Mouse (Mus musculus) CH12.LX (cell line): ENCODE results near the gene Prkce. TPM values are rescaled to one million over a fixed set of nuclear protein-coding genes. Genes with fewer than 3 reads are reported as not detected.

Source experiments
- DNase-seq: peaks from one replicate; pipeline ENCODE4 v3.0.0-alpha.2; 2013; ENCODE audit errors: extremely low read depth
- H3K27ac ChIP-seq: 2 replicates; pipeline ENCODE4 v1.5.1; 2012; ENCODE audit warnings: low read depth, mild to moderate bottlenecking, control low read depth, moderate library complexity; ENCODE audit not compliant: insufficient read depth
- H3K27me3 ChIP-seq: replicated peaks from 2 replicates; pipeline ENCODE3; 2012; ENCODE audit warnings: inconsistent platforms
- H3K36me3 ChIP-seq, 2 experiments: replicated peaks in 1 of 2; 2 replicates each; pipeline versions ENCODE3 to v1.6.1; 2012; ENCODE audit warnings: inconsistent platforms in 1 of 2, low read length in 1 of 2, mild to moderate bottlenecking in 1 of 2, mixed read lengths in 1 of 2, moderate library complexity in 1 of 2; ENCODE audit not compliant: control insufficient read depth in 1 of 2, insufficient read depth in 1 of 2
- H3K4me1 ChIP-seq, 2 experiments: 2 replicates each; pipeline ENCODE4 v1.6.1; 2012; ENCODE audit warnings: inconsistent platforms in 1 of 2, moderate library complexity in 1 of 2; ENCODE audit not compliant: insufficient read depth in 2 of 2, control insufficient read depth in 1 of 2
- H3K4me2 ChIP-seq: 2 replicates; pipeline ENCODE4 v1.6.1; 2012; ENCODE audit warnings: low read depth, mild to moderate bottlenecking, control low read depth; ENCODE audit not compliant: poor library complexity, insufficient read depth, severe bottlenecking
- H3K4me3 ChIP-seq, 3 experiments: fragments of 150-350 bp in 1 of 3; sonication (generic) in 1 of 3; replicated peaks in 1 of 3; 2 replicates each; pipeline versions ENCODE3 to v1.5.1; 2011 to 2012; ENCODE audit warnings: low read depth in 2 of 3, low read length in 2 of 3, mild to moderate bottlenecking in 2 of 3, moderate library complexity in 2 of 3, control low read depth in 1 of 3, improper control_type of control experiment in 1 of 3, inconsistent platforms in 1 of 3, mixed read lengths in 1 of 3; ENCODE audit not compliant: poor library complexity in 1 of 3
- H3K79me2 ChIP-seq: replicated peaks from 2 replicates; pipeline ENCODE4 v1.6.1; 2012; ENCODE audit warnings: mild to moderate bottlenecking, moderate library complexity; ENCODE audit not compliant: control insufficient read depth, poor library complexity, insufficient read depth, severe bottlenecking; ENCODE audit errors: extremely low read depth
- H3K9ac ChIP-seq: 2 replicates; pipeline ENCODE4 v1.6.1; 2012; ENCODE audit warnings: low read depth, mild to moderate bottlenecking, control low read depth, moderate library complexity; ENCODE audit not compliant: insufficient read depth
- H3K9me3 ChIP-seq: replicated peaks from 2 replicates; pipeline ENCODE3; 2012; ENCODE audit warnings: low read length, inconsistent platforms, mixed read lengths
- CHD2 ChIP-seq: IDR thresholded peaks from 2 replicates; pipeline ENCODE4 v1.6.1; 2011; ENCODE audit warnings: low read length, improper control_type of control experiment
- E2F4 ChIP-seq: IDR thresholded peaks from 2 replicates; pipeline ENCODE4 v1.6.1; 2011; ENCODE audit warnings: low read depth, low read length, improper control_type of control experiment; ENCODE audit not compliant: insufficient replicate concordance
- ELF1 ChIP-seq: IDR thresholded peaks from 2 replicates; pipeline ENCODE4 v1.6.1; 2014; ENCODE audit warnings: low read depth, mild to moderate bottlenecking, inconsistent platforms, low read length, improper control_type of control experiment
- EP300 ChIP-seq: IDR thresholded peaks from 2 replicates; pipeline ENCODE4 v1.6.1; 2011; ENCODE audit warnings: low read length, improper control_type of control experiment
- ETS1 ChIP-seq: conservative IDR thresholded peaks from 2 replicates; pipeline ENCODE4 v1.6.1; 2012; ENCODE audit warnings: low read depth, mild to moderate bottlenecking, inconsistent platforms, low read length, improper control_type of control experiment, moderate library complexity
- JUN ChIP-seq: IDR thresholded peaks from 2 replicates; pipeline ENCODE4 v1.6.1; 2011; ENCODE audit warnings: low read depth, mild to moderate bottlenecking, low read length, improper control_type of control experiment, moderate library complexity; ENCODE audit not compliant: insufficient read depth
- JUND ChIP-seq: conservative IDR thresholded peaks from 2 replicates; pipeline ENCODE4 v1.6.1; 2011; ENCODE audit warnings: low read depth, low read length, improper control_type of control experiment
- MAX ChIP-seq: IDR thresholded peaks from 2 replicates; pipeline ENCODE4 v1.6.1; 2011; ENCODE audit warnings: low read length, improper control_type of control experiment
- MEF2A ChIP-seq: IDR thresholded peaks from 2 replicates; pipeline ENCODE4 v1.6.1; 2014; ENCODE audit warnings: low read depth, mild to moderate bottlenecking, inconsistent platforms, low read length, improper control_type of control experiment, borderline replicate concordance
- MXI1 ChIP-seq: IDR thresholded peaks from 2 replicates; pipeline ENCODE4 v1.6.1; 2011; ENCODE audit warnings: mild to moderate bottlenecking, low read depth, low read length, improper control_type of control experiment
- MYC ChIP-seq: IDR thresholded peaks from 2 replicates; pipeline ENCODE4 v1.6.1; 2011; ENCODE audit warnings: low read depth, mild to moderate bottlenecking, improper control_type of control experiment, low read length
- NRF1 ChIP-seq: IDR thresholded peaks from 2 replicates; pipeline ENCODE4 v1.6.1; 2014; ENCODE audit warnings: low read depth, mild to moderate bottlenecking, inconsistent platforms, low read length, improper control_type of control experiment, moderate library complexity
- UBTF ChIP-seq: IDR thresholded peaks from 2 replicates; pipeline ENCODE4 v1.6.1; 2012; ENCODE audit warnings: low read depth, mild to moderate bottlenecking, inconsistent platforms, low read length, improper control_type of control experiment, moderate library complexity
- USF1 ChIP-seq: IDR thresholded peaks from 2 replicates; pipeline ENCODE4 v1.6.1; 2014; ENCODE audit warnings: low read depth, mild to moderate bottlenecking, inconsistent platforms, low read length, improper control_type of control experiment
- ZC3H11A ChIP-seq: IDR thresholded peaks from 2 replicates; pipeline ENCODE4 v1.6.1; 2012; ENCODE audit warnings: low read depth, mild to moderate bottlenecking, inconsistent platforms, low read length, improper control_type of control experiment
- ZNF384 ChIP-seq: IDR thresholded peaks from 2 replicates; pipeline ENCODE4 v1.6.1; 2012; ENCODE audit warnings: low read depth, low read length, improper control_type of control experiment, inconsistent platforms
- dilution Hi-C: fragments of 300-500 bp; cut with MboI; formaldehyde crosslinking; loops from 2 replicates; pipeline ENCODE4 v1.14.3; 2020; ENCODE audit warnings: low sequenced_read_pairs; ENCODE audit not compliant: extremely low pct_unique_long_range_greater_than_20kb, extremely low pct_ligation_motif_present
- in situ Hi-C: fragments of 300-500 bp; cut with MboI; formaldehyde crosslinking; loops from 3 replicates; pipeline ENCODE4 v1.14.3; 2019; ENCODE audit warnings: low sequenced_read_pairs, low pct_ligation_motif_present, low pct_unique_long_range_greater_than_20kb, mixed read lengths
- polyA plus RNA-seq: library from polyadenylated mRNA; unstranded; fragments of >175 nt; gene quantifications from 2 replicates; pipeline ENCODE4 v1.2.1, GENCODE M21; 2012; ENCODE audit warnings: low read depth; ENCODE audit not compliant: insufficient read length
- total RNA-seq, 2 experiments: library from RNA; depleted of rRNA; stranded (reverse); fragments of 300-350 nt in 1 of 2; fragments of >200 nt in 1 of 2; gene quantifications; 2 replicates each; pipeline ENCODE4 v1.2.3; 2012 to 2014

Prkce gene
- total and polyA plus RNA-seq, 3 experiments: 4.1 to 13.2 (median 11.4) TPM

- in situ Hi-C loops: loop anchor here (10.0 to 25.0 kb wide), 2 partner anchors 276 to 554 kb away; partner anchors contain the start of gene Prkce
Measured at GRCm38 (mm10) chr17:86441098-86441497, 273.5 kb downstream of the Prkce start.

GRCm38 (mm10) chr17:86443886-86444285 is 276.3 kb downstream of the Prkce start:
- Histone ChIP-seq H3K36me3 (peaks cover 0 to 5% of the 10 kb centered on the region in 2 experiments), H3K79me2 (peaks cover 4% of the 10 kb centered on the region; the same call in 1 of the 2 replicates), H3K9ac (peak overlapping the region; percentile 3; the same call in 1 of the 2 replicates), H3K4me3 (no peak overlapping the region), H3K4me1 (peaks cover 33 to 55% of the 10 kb centered on the region in 2 experiments), H3K4me2 (no peak overlapping the region), H3K9me3 (peaks cover 7% of the 10 kb centered on the region), H3K27me3 (no peaks in the 10 kb centered on the region), H3K27ac (no peak overlapping the region)
- DNase-seq: no peak
- in situ Hi-C loops (loop anchor here (10.0 to 25.0 kb wide), 2 partner anchors 279 to 557 kb away; partner anchors contain the start of gene Prkce), dilution Hi-C loops (no loop called here)
- peak; percentile 35 for TF ChIP-seq USF1
- peak; percentile 67; the same call in 1 of the 2 replicates for TF ChIP-seq MAX
- TF ChIP-seq ETS1: no peak
- no peak for TF ChIP-seq UBTF
- TF ChIP-seq MXI1: no peak
- no peak for TF ChIP-seq ZNF384
- no peak for TF ChIP-seq ZC3H11A
- no peak for TF ChIP-seq MEF2A
- 0 out of 2 replicates have a peak, but pooled peaks have one; percentile 29 for TF ChIP-seq MYC
- no peak for TF ChIP-seq ELF1
- no peak for TF ChIP-seq NRF1

More at GRCm38 (mm10) chr17:86441098-86441497, 273.5 kb downstream of the Prkce start:
- H3K36me3 ChIP-seq: peaks cover 2 to 8% of the 10 kb centered on the region in 2 experiments
- no peak overlapping the region for H3K27ac ChIP-seq
- H3K27me3 ChIP-seq: no peaks in the 10 kb centered on the region
- TF ChIP-seq JUN (no peak), CHD2 (no peak), EP300 (no peak), NRF1 (no peak), JUND (no peak), E2F4 (no peak)
- no peaks in the 10 kb centered on the region for H3K9me3 ChIP-seq
- peaks cover 4% of the 10 kb centered on the region; the same call in 1 of the 2 replicates for H3K79me2 ChIP-seq
- no peak overlapping the region for H3K9ac ChIP-seq
- no peak overlapping the region for H3K4me2 ChIP-seq
- DNase-seq: no peak
- H3K4me3 ChIP-seq: no peak overlapping the region
- dilution Hi-C loops: no loop called here
- H3K4me1 ChIP-seq: peaks cover 37 to 60% of the 10 kb centered on the region in 2 experiments
